In genomic region chr5:139442428-139442827, GRCm38 (mm10) we compare ENCODE assay signal across 14 mouse cellular contexts. TPM values are rescaled to one million over a fixed set of nuclear protein-coding genes. Genes with fewer than 3 reads are reported as not detected.
DNase-seq lines count a peak whose midpoint lies in the region; ATAC-seq and TF ChIP-seq lines count a peak whose summit lies in the region.
"Had no signal": no experiment of that assay in that cellular context is flagged by ENCODE, and none has a peak within 500 bp of the region (broad histone marks: within the 10 kb centered on the region; RNA-seq: fewer than 3 reads in every experiment).

No protein-coding gene starts in this region.

- no peaks in the 10 kb centered on the region for H3K36me3 ChIP-seq in forebrain, embryonic 16.5 days (ENCODE audit: control insufficient read depth, insufficient read depth)
- H3K36me3 ChIP-seq in midbrain, postnatal 0 days (ENCODE audit: insufficient read depth, low read length) = no peaks in the 10 kb centered on the region
- H3K36me3 ChIP-seq in heart, embryonic 11.5 days (ENCODE audit: control insufficient read depth, insufficient read depth, low read length) = no peaks in the 10 kb centered on the region
- H3K36me3 ChIP-seq: kidney, embryonic 15.5 days had no signal

- H3K9me3 ChIP-seq in forebrain, embryonic 16.5 days (ENCODE audit: control insufficient read depth, low read length) = no peaks in the 10 kb centered on the region
- no peaks in the 10 kb centered on the region for H3K9me3 ChIP-seq in midbrain, postnatal 0 days (ENCODE audit: low read length)
- H3K9me3 ChIP-seq in heart, embryonic 11.5 days (replicated peaks; ENCODE audit: control insufficient read depth, low read length) = no peaks in the 10 kb centered on the region
- H3K9me3 ChIP-seq: kidney, embryonic 15.5 days; megakaryocyte, embryonic 14.5 days had no signal

- no peak overlapping the region for H3K9ac ChIP-seq in forebrain, embryonic 16.5 days (replicated peaks; ENCODE audit: low read depth, low read length)
- H3K9ac ChIP-seq in midbrain, postnatal 0 days (replicated peaks; ENCODE audit: low read length, poor library complexity, severe bottlenecking) = no peak overlapping the region
- H3K9ac ChIP-seq in heart, embryonic 11.5 days (ENCODE audit: low read depth, low read length) = no peak overlapping the region
- H3K9ac ChIP-seq: kidney, embryonic 15.5 days; liver, embryonic 14.5 days had no signal

- no peaks in the 10 kb centered on the region for H3K27me3 ChIP-seq in forebrain, embryonic 16.5 days (replicated peaks; ENCODE audit: control insufficient read depth, insufficient read depth, low read length)
- H3K27me3 ChIP-seq in midbrain, postnatal 0 days (ENCODE audit: insufficient read depth, low read length) = no peaks in the 10 kb centered on the region
- no peaks in the 10 kb centered on the region for H3K27me3 ChIP-seq in heart, embryonic 11.5 days (ENCODE audit: control insufficient read depth, insufficient read depth, low read length)
- H3K27me3 ChIP-seq: kidney, embryonic 15.5 days; megakaryocyte, embryonic 14.5 days had no signal

- intact Hi-C loops in left cerebral cortex, adult 2 months (cut with DNase I) = no loop called here

- no peak overlapping the region for H3K4me2 ChIP-seq in forebrain, embryonic 16.5 days (ENCODE audit: low read length)
- no peak overlapping the region for H3K4me2 ChIP-seq in midbrain, postnatal 0 days (ENCODE audit: low read depth, low read length, poor library complexity, severe bottlenecking)
- no peak overlapping the region for H3K4me2 ChIP-seq in heart, embryonic 11.5 days
- H3K4me2 ChIP-seq: kidney, embryonic 15.5 days had no signal

- H3K27ac ChIP-seq in left cerebral cortex, adult 2 months = peak overlapping the region; percentile 79
- peak overlapping the region; percentile 47; the same call in 1 of the 2 replicates for H3K27ac ChIP-seq in forebrain, embryonic 16.5 days (ENCODE audit: low read length)
- peak overlapping the region; percentile 39; the same call in 1 of the 2 replicates for H3K27ac ChIP-seq in midbrain, postnatal 0 days (ENCODE audit: low read depth, low read length)
- H3K27ac ChIP-seq in heart, embryonic 11.5 days (ENCODE audit: low read depth, low read length) = no peak overlapping the region
- H3K27ac ChIP-seq: kidney, embryonic 15.5 days; liver, embryonic 14.5 days had no signal

- peak; percentile 52 for DNase-seq in cerebellum, adult 9-11 months
- no peak for DNase-seq in cerebellum, adult 8-10 months
- DNase-seq in left cerebral cortex, adult 2 months (ENCODE audit: extremely low spot score in 1 of 2, low spot score in 2 of 2) = no peak
- DNase-seq in left cerebral cortex, adult 18-20 months (ENCODE audit: low spot score in 2 of 2) = no peak
- DNase-seq in midbrain, postnatal 0 days (ENCODE audit: low spot score) = no peak
- DNase-seq in spleen, postnatal 10 days (ENCODE audit: low spot score in 2 of 2) = no peak
- DNase-seq: gastrocnemius, postnatal 36 days; heart, postnatal 10 days had no signal

- H3K4me1 ChIP-seq in forebrain, embryonic 16.5 days (replicated peaks; ENCODE audit: control insufficient read depth, insufficient read depth, low read length) = peaks cover 21% of the 10 kb centered on the region
- no peaks in the 10 kb centered on the region for H3K4me1 ChIP-seq in midbrain, postnatal 0 days (ENCODE audit: insufficient read depth, low read length)
- H3K4me1 ChIP-seq in heart, embryonic 11.5 days (ENCODE audit: control insufficient read depth, insufficient read depth, low read length) = no peaks in the 10 kb centered on the region

- no peak for ATAC-seq in forebrain, embryonic 16.5 days
- ATAC-seq in midbrain, postnatal 0 days (ENCODE audit: low FRiP score) = no peak
- ATAC-seq in heart, embryonic 11.5 days (replicated peaks; ENCODE audit: insufficient number of reproducible peaks, low FRiP score, low TSS enrichment) = no peak

- WGBS in forebrain, embryonic 16.5 days = 78% methylated on average over 12 of the region's 12 CpGs
- WGBS in midbrain, postnatal 0 days = 67% methylated on average over 12 of the region's 12 CpGs
- 81% methylated on average over 12 of the region's 12 CpGs for WGBS in heart, embryonic 11.5 days (ENCODE audit: insufficient replicate concordance)

- H3K4me3 ChIP-seq in left cerebral cortex, adult 2 months = no peak overlapping the region
- H3K4me3 ChIP-seq in forebrain, embryonic 16.5 days (replicated peaks; ENCODE audit: low read length) = no peak overlapping the region
- no peak overlapping the region for H3K4me3 ChIP-seq in midbrain, postnatal 0 days (ENCODE audit: low read depth, low read length)
- H3K4me3 ChIP-seq in heart, embryonic 11.5 days (ENCODE audit: low read depth, low read length) = no peak overlapping the region
- H3K4me3 ChIP-seq: erythroblast, embryonic 14.5 days; kidney, embryonic 15.5 days; megakaryocyte, embryonic 14.5 days had no signal

- no peak for TF ChIP-seq CTCF in left cerebral cortex, adult 2 months (IDR thresholded peaks at IDR 0.05)
- TF ChIP-seq CTCF in midbrain, postnatal 0 days (IDR thresholded peaks at IDR 0.05) = no peak

RNA-seq across cellular contexts. Expression of gene 3110082I17Rik, which starts 17.9 kb away (rescaled TPM):
- 10 to 100 TPM; 16.3 to 17.9 TPM for total RNA-seq in left cerebral cortex, adult 2 months (2021)
- total RNA-seq in left cerebral cortex, adult 18-20 months (2021) = 10 to 100 TPM; 14.1 to 14.6 TPM
- polyA plus RNA-seq in forebrain, embryonic 16.5 days (2015; fragmentation: Nextera tagmentation; extraction: Ambion mirVana) = 21.4 and 22.7 TPM in 2 replicates
- total RNA-seq in midbrain, postnatal 0 days (2014; rRNA removed) = 4.3 and 7.9 TPM in 2 replicates
- 14.9 and 15.1 TPM in 2 replicates for polyA plus RNA-seq in midbrain, postnatal 0 days (2015; fragmentation: Nextera tagmentation; extraction: Ambion mirVana)
- polyA plus RNA-seq in heart, embryonic 11.5 days (2014; fragmentation: Nextera tagmentation; extraction: Ambion mirVana) = 19.3 and 21.9 TPM in 2 replicates

RNA-seq across cellular contexts. Expression of gene Gper1, which starts 19.5 kb away (rescaled TPM):
- 1 to 10 TPM; 2.5 to 2.8 TPM for total RNA-seq in left cerebral cortex, adult 2 months (2021)
- total RNA-seq in left cerebral cortex, adult 18-20 months (2021) = 1 to 10 TPM; 2.8 to 3.0 TPM
- polyA plus RNA-seq in forebrain, embryonic 16.5 days (2015; fragmentation: Nextera tagmentation; extraction: Ambion mirVana) = 8.7 and 9.0 TPM in 2 replicates
- 5.8 and 8.9 TPM in 2 replicates for total RNA-seq in midbrain, postnatal 0 days (2014; rRNA removed)
- polyA plus RNA-seq in midbrain, postnatal 0 days (2015; fragmentation: Nextera tagmentation; extraction: Ambion mirVana) = 5.8 and 7.1 TPM in 2 replicates
- 0.57 and 0.72 TPM in 2 replicates for polyA plus RNA-seq in heart, embryonic 11.5 days (2014; fragmentation: Nextera tagmentation; extraction: Ambion mirVana)
- polyA plus RNA-seq: erythroblast, embryonic 14.5 days had no signal

RNA-seq across cellular contexts. Expression of gene C130050O18Rik, which starts 37.3 kb away (rescaled TPM):
- under 1 TPM; 0.29 to 0.63 TPM for total RNA-seq in left cerebral cortex, adult 2 months (2021)
- under 1 TPM in 1 of 2 experiments, not detected in 1; 0.33 TPM for total RNA-seq in left cerebral cortex, adult 18-20 months (2021)
- polyA plus RNA-seq in forebrain, embryonic 16.5 days (2015; fragmentation: Nextera tagmentation; extraction: Ambion mirVana) = 0.21 and 0.37 TPM in 2 replicates
- 0.19 TPM in 1 of 2 replicates, not detected in the other for total RNA-seq in midbrain, postnatal 0 days (2014; rRNA removed)
- 0.17 TPM in 1 of 2 replicates, not detected in the other for polyA plus RNA-seq in midbrain, postnatal 0 days (2015; fragmentation: Nextera tagmentation; extraction: Ambion mirVana)
- polyA plus RNA-seq in heart, embryonic 11.5 days (2014; fragmentation: Nextera tagmentation; extraction: Ambion mirVana) = 0.17 and 0.21 TPM in 2 replicates
- polyA plus RNA-seq: erythroblast, embryonic 14.5 days had no signal

RNA-seq across cellular contexts. Expression of gene Zfand2a, which starts 41.9 kb away (rescaled TPM):
- 10 to 100 TPM; 53.9 to 60.0 TPM for total RNA-seq in left cerebral cortex, adult 2 months (2021)
- 10 to 100 TPM; 54.6 to 57.6 TPM for total RNA-seq in left cerebral cortex, adult 18-20 months (2021)
- 18.8 and 21.4 TPM in 2 replicates for polyA plus RNA-seq in forebrain, embryonic 16.5 days (2015; fragmentation: Nextera tagmentation; extraction: Ambion mirVana)
- total RNA-seq in midbrain, postnatal 0 days (2014; rRNA removed) = 56.5 and 60.6 TPM in 2 replicates
- 30.4 and 35.0 TPM in 2 replicates for polyA plus RNA-seq in midbrain, postnatal 0 days (2015; fragmentation: Nextera tagmentation; extraction: Ambion mirVana)
- 6.3 and 7.2 TPM in 2 replicates for polyA plus RNA-seq in heart, embryonic 11.5 days (2014; fragmentation: Nextera tagmentation; extraction: Ambion mirVana)
